Mouse (Mus musculus) adrenal gland, postnatal 14 days (tissue): Measurements from ENCODE around the gene Tmem63a. TPM values are rescaled to one million over a fixed set of nuclear protein-coding genes. Genes with fewer than 3 reads are reported as not detected.
"Not testable (repeated sequence)": the region's sequence is repeated elsewhere in the genome, so short reads cannot be mapped to it uniquely, and the experiment has no call there.

Experiments
- DNase-seq: peaks from one replicate; pipeline ENCODE4 v3.0.0; 2021; ENCODE audit warnings: mixed read lengths
- total RNA-seq: library from RNA; stranded (reverse); gene quantifications from 2 replicates; pipeline ENCODE4 v1.2.3, GENCODE M21; 2021

Gene Tmem63a
- total RNA-seq, 1 experiment from 2014 or later = 44.4 TPM

GRCm38 (mm10) chr1:180958797-180959196 is 16.7 kb downstream of the Tmem63a start:
- DNase-seq = no peak

DNA sequence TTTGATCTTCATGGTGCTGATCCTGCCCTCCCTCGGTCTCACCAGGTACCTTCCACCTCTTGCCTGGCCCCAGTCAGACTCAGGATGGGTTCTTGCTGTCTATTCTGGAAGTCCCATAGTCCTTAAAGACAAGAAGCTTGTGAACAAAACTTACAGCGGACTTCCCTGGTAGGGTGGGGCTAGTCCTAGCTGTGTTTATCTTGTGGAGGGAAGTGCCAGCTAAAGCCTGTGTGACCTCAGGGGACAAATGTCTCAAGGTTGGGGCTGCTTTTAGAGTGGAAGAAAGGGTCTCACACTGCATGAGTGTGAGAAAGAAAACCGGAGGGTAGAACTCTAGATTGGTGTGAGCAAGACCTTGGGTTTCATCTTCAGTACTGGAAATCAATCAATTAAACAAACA is 23.6 kb downstream of the Tmem63a start:
- DNase-seq = no peak

DNA sequence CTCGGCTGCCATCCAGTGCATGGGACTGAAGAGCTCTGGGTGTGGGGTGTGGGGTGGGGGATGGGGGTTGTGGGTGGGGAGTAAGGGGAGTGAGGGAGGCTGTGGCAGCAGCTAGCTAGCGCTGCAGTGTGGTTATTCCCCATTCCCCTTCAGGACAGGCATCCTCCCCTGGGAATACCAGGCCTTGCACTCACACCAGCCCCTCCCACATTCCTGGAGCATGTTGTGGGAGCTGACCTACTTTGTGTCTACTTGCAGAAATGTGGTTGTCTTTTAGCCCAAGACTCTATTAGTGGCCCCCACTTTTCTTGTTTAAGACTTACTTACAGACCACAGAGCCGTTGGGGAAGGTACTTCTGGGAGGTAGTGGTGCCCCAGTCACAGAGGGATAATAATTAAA is 24.4 kb downstream of the Tmem63a start:
- peak; percentile 78 for DNase-seq

- no peak for DNase-seq
These were observed 25.1 kb downstream of the Tmem63a start for GRCm38 (mm10) chr1:180967261-180967660.

GRCm38 (mm10) chr1:180972941-180973340 is 30.8 kb downstream of the Tmem63a start:
- no peak for DNase-seq

DNA sequence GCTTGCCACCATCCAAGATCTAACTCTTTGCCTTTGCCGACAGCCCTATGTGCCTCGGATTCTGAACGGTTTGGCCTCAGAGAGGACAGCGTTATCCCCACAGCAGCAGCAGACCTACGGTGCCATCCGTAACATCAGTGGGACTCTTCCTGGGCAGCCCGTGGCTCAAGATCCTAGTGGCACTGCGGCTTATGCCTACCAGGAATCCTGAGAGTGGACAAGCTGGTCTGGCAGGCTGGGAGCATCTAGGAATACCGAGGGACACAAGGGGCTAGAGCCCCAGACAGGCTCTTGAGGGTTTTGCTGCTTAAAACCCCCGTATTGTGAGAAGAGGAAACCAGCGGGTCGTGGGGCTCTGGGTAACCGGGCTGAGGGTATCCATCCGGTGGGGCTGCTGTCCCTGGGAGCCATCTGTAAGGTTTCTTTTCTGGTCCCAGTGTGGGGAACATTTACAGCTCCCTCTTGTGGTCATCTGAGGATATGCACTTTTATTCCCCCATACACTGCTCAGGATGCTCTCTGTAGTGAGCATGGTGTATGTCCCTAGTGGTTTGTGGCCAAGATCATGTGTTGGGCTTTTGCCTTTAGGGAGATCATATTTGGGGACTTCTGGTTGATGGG is 32.1 kb downstream of the Tmem63a start:
- peak; percentile 61 for DNase-seq

DNA sequence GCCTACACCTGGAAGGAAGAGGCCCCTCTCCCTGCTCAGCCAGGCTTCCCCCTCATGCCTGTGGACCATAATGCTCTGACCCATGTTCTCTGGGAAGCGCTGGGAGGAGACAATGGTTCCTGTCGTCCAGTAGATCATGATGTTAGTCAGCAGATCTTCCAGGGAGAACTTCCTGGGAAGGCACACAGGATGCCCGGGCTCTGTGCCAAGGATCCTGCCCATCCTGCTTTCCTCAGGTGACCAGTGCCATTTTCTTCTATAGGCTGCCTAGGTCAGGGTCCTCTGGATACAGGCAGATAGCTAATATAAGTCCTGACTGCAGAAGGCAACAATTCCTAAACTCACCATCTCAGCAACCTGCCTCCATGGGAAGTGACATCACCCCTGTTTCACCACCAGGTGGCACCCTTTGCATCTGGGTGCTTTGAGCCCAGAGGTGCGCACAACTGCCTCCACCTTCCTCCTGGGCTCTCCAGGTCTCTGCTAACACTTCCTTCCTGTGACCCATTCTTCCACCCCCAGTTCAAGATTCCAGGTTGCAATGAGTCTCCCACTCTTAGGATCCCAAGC is 34.1 kb downstream of the Tmem63a start:
- peak; percentile 79 for DNase-seq

DNA sequence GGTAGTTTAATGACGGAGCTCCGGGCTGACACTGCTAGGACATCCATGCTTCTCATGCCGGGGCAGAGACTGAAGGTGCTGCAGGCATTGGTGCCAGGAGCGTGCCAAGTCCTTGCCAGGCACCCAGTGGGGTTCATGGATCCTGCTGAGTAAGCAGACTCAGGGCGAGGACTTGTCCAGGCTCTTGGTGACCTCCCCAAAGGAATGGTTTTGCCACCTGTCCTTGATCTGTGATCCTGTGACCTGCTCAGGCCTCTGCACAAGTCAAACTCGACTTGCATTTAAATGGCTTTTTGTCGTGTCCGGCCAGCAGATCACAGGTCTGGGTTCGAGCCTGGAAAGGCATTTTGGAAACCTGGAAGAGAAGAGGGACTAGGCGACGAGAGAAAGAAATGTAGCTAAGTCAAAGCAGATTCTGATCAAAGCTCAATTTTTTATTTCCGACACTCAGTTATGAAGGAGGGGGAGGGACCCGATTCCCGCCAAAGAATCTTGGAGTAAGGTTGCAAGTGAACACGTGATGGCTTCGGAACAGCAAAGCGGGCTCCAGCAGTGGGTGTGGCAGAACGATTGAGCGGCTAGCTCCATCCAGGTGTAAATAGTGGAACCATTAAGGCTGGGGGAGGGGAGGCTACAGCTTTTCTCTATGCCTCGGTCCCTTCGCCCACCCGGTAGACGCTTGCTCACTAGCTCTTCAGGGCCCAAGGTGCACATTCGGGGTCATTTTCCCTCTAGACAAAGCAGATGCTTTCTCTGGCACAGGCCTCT is 37.5 kb downstream of the Tmem63a start:
- DNase-seq = no peak

- no peak for DNase-seq
These were observed 38.3 kb downstream of the Tmem63a start for GRCm38 (mm10) chr1:180980464-180980863.

GRCm38 (mm10) chr1:180981298-180982046 is 39.3 kb downstream of the Tmem63a start:
- not testable (repeated sequence) for DNase-seq

- no peak for DNase-seq
These were observed 44.6 kb downstream of the Tmem63a start for GRCm38 (mm10) chr1:180986701-180987100.

DNA sequence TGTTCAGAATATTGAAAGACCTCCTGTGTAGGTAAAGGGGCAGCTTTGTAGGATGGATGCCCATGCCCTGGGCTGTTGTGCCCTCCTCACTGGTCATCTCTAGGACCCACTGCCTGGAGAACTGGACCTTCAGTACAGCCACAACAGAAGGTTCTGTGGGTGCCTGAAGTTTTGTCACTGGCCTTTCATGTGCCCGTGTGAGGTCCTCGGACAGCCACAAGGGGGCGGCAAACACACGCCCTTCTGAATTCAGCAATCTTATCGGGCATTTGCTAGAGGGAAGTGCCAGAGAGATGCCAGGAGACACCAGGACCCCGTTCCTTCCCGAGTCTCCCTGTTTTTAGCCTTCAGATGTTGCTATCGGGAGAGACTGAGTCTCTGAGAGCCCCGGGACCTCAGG is 45.6 kb downstream of the Tmem63a start:
- DNase-seq = peak; percentile 91

DNA sequence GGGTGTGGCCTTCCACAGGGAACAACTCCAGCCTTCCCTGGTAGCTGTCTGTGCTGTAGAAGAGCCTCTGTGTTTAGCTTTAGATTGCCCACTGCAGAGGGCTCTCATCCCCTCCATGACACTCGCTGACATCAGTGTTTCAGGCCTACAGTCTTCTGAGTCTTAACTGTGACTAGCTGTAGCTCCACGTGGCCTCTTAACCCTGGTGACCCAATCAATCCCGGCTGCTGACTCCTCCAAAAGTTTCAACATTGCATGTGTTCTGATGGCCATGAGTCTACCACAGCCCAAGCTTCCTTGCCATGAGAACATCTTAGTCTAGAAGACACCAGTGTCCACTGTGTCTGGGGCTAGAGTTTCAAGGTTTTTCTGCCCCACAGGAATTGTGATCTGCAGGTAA is 48.5 kb downstream of the Tmem63a start:
- no peak for DNase-seq

- DNase-seq = peak; percentile 67
These were observed 50.0 kb downstream of the Tmem63a start for GRCm38 (mm10) chr1:180992142-180992541.

DNA sequence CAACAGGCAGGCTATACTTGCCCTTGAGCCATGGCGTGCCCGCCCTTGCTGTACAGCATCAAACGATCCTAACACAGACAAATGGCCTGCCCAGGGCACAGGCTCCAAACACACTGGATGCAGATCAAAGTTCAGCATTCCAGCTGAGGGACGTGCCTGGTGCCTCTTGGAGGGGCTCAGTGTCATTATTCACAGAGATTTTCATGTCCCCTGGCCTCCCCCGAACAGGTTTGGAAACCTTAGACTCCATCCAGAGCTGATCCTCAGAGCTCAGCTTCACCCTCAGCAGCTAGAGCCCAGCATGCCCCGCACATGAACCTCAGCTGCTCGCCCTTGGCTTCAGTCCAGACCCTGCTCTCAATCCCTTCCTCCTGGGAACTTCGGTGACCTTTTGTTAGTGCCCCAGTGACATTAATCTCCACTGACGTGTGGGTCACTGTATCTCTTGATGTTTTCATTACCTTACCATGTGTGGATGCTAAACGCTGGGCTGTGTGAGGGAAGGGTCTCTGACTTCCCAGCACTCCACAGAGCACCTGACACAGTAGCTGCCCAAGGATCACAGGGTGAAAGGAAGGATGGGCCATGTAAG is 58.5 kb downstream of the Tmem63a start:
- peak; percentile 82 for DNase-seq

DNA sequence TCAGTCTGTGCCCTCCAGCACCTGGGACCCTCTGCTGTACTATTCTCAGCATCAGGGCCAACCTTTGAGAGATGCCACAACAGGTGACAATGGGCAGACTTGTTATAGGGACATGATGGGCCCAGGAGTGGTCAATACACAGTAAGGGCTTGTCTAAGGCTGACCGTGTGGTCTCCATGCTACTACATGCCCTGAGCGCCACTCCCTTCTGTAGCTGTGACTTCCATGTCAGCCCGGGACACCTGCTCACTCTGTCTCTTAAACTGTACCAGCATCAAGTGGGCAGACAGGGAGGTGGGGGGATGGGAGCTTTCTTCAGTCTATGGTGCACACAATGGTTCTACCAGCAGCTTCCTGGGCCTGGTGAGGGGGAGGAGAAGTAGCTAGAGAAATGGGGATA is 59.1 kb downstream of the Tmem63a start:
- DNase-seq = no peak

GRCm38 (mm10) chr1:181001621-181002020 is 59.5 kb downstream of the Tmem63a start:
- DNase-seq = no peak

DNA sequence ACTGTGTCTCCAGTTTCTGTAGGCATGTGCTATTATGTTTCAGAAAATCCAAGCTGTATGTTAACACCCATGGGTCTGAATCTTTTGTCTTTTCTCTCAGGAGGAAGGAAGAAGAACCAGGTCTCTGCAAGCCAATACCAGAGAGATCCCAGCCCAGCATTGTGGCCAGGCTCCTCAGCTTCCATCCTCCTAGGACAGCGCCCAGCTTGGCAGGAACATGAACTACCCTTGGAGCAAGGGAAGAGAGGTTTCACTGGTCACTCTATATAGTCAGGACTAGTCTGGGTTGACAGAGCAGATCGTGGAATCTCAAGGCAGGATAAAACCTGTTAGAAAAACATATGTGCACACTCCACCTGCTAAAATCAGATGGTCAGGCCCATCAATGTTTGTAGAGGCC is 61.6 kb downstream of the Tmem63a start:
- DNase-seq = no peak

DNA sequence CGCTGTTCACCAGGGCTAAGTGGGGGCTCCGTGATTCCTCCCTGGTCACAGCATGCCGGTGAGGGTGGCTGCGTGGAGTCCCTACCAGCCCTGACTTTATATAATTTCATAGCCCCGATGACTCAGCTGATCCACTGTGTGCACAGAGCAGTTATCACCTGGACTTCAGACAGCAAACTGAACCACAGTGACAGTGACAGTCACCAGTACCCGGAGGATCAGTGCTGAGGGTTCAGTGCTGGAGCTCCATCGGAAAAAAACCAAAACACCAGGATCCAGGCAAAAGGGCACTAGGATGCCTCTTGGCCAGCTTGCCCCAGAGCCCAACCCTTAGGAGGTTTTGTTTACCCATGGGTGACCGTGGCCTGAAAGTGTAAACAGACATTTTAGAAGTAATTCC is 63.2 kb downstream of the Tmem63a start:
- DNase-seq = no peak

DNA sequence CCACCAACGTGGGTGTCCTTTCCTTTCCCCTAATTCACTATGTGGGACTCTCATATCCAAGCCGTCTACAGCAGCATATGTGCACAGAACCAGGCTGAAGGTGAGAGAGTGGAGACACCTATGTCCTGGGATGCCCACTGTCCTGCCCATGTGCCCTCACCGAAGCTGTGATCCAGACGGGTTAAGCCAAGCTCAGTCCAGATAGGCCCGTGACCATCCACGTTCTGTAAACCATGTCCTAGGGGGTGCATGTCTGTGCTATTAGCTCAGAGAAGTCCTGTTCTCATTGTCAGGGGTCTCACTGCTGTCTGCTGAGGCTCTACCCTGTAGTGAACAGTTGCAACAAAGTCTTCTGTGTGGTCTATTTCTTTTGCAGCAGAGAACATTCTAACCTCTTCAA is 65.7 kb downstream of the Tmem63a start:
- no peak for DNase-seq

- peak; percentile 51 for DNase-seq
These were observed 66.1 kb downstream of the Tmem63a start for GRCm38 (mm10) chr1:181008266-181008665.

GRCm38 (mm10) chr1:181009011-181009590 is 67.0 kb downstream of the Tmem63a start:
- no peak for DNase-seq
